Mouse (Mus musculus): ENCODE measurements around the gene Rhof. TPM values are rescaled to one million over a fixed set of nuclear protein-coding genes. Genes with fewer than 3 reads are reported as not detected.
"Not testable (repeated sequence)": the region's sequence is repeated elsewhere in the genome, so short reads cannot be mapped to it uniquely, and the experiment has no call there.

The Rhof gene
- polyA plus RNA-seq, 1 experiment from 2014 or later, result 0.77 TPM

DNA sequence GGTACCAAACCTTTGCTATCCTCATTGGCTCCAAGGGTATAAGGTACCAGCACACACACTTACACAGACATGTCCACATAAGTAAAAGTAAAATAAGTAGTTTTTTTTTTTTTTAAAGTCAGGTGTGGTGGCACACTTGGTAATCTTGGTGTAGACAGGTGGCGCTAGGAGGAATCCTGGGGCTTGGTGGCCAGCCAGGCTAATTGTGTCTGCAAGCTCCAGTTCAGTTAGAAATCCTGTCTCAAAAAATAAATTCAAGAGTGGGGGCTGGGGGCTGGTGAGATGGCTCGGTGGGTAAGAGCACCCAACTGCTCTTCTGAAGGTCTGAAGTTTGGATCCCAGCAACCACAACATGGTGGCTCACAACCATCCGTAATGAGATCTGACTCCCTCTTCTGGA lies 69.4 kb downstream of the Rhof start:
- 89% methylated on average over 2 of the region's 3 CpGs for WGBS (ENCODE audit: missing documents)
- Histone ChIP-seq H3K79me2 (ENCODE audit: inconsistent target) (no peaks in the 10 kb centered on the region), H3K27ac (no peak overlapping the region), H3K4me3 (ENCODE audit: inconsistent target) (no peak overlapping the region), H3K36me3 (ENCODE audit: inconsistent target) (no peaks in the 10 kb centered on the region)

DNA sequence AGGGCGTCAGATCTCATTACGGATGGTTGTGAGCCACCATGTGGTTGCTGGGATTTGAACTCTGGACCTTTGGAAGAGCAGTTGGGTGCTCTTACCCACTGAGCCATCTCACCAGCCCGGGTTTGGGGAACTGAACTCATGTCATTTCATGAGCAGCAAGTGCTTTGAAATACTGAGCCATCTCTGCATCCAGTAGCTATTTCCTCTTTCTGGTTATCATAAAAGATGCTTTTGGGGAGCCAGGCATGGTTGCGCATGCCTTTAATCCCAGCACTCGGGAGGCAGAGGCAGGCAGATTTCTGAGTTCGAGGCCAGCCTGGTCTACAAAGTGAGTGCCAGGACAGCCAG lies 71.1 kb downstream of the Rhof start:
- H3K27ac ChIP-seq; H3K79me2 ChIP-seq (ENCODE audit: inconsistent target); H3K36me3 ChIP-seq (ENCODE audit: inconsistent target); H3K4me3 ChIP-seq (ENCODE audit: inconsistent target): not testable (repeated sequence)
- 22% methylated on average over 3 of the region's 6 CpGs for WGBS (ENCODE audit: missing documents)

DNA sequence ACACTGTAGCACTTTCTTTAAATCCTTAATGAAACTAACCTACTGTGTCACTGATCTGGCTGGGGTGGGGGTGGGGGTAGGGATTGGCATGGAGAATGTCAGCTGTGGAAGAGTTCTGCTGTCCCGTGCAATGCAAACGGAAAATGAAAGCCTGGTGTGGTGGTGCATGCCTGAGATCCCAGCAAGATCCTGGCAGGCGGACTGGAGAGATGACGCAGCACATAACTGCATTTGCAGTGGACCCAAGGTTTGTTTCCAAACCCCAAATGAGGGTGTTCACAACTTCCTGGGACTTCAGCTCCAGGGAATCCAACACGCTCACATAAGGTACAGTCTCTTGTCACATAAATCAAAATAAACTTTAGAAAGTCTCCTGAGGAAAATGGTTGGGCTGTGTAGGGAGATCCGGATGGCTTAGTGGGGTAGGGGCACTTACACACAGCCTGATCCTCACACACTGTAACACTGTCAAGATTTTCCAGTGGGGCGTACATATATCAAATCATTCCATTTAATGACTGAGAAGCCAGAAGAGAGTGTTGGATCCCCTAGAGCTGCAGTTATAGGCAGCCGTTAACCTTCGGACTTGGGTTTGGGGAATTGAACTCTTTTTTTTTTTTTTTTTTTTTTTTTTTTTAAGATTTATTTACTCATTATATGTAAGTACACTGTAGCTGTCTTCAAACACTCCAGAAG lies 71.6 kb downstream of the Rhof start:
- Histone ChIP-seq H3K27ac (no peak overlapping the region), H3K4me3 (ENCODE audit: inconsistent target) (no peak overlapping the region), H3K36me3 (ENCODE audit: inconsistent target) (no peaks in the 10 kb centered on the region), H3K79me2 (ENCODE audit: inconsistent target) (no peaks in the 10 kb centered on the region)
- 91% methylated on average over 7 of the region's 9 CpGs for WGBS (ENCODE audit: missing documents)

DNA sequence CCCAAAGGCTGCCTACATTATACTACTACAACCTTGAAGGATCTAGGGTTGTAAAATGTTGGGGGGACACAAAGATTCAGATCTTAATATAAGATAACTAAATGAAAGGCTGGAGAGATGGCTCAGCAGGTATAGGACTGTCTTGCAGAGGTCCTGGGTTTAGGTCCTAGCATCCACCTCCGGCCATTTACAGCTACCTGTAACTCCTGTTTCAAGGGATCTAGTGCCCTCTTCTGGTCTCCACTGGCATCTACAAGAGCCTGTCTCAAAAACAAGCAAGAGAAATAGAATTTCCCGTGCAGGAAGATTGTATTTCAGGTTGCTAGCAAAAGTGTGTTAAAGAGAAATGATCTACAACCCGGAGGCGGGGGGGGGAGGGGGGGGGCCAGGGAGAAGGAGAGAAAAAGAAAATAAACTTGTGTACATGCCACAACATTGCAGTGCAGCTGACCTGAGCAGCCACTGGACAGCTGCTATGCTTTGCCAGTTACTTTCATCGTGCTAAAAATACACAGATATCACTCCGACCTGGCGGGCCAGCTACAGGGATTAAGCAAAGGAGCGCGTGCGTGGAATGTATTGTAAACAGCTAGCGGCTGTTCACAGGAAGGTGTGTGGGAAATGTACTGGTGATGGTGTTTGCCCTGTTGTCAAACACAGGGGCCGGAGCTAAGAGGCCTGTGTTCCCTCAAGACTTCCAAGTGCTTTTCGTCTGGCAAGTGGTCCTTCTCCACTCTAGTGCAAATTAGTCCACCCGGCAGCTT lies 72.6 kb downstream of the Rhof start:
- no peak overlapping the region for H3K4me3 ChIP-seq (ENCODE audit: inconsistent target)
- no peaks in the 10 kb centered on the region for H3K36me3 ChIP-seq (ENCODE audit: inconsistent target)
- WGBS (ENCODE audit: missing documents), result 54% methylated on average over 14 of the region's 14 CpGs
- no peak overlapping the region for H3K27ac ChIP-seq
- H3K79me2 ChIP-seq (ENCODE audit: inconsistent target), result no peaks in the 10 kb centered on the region

DNA sequence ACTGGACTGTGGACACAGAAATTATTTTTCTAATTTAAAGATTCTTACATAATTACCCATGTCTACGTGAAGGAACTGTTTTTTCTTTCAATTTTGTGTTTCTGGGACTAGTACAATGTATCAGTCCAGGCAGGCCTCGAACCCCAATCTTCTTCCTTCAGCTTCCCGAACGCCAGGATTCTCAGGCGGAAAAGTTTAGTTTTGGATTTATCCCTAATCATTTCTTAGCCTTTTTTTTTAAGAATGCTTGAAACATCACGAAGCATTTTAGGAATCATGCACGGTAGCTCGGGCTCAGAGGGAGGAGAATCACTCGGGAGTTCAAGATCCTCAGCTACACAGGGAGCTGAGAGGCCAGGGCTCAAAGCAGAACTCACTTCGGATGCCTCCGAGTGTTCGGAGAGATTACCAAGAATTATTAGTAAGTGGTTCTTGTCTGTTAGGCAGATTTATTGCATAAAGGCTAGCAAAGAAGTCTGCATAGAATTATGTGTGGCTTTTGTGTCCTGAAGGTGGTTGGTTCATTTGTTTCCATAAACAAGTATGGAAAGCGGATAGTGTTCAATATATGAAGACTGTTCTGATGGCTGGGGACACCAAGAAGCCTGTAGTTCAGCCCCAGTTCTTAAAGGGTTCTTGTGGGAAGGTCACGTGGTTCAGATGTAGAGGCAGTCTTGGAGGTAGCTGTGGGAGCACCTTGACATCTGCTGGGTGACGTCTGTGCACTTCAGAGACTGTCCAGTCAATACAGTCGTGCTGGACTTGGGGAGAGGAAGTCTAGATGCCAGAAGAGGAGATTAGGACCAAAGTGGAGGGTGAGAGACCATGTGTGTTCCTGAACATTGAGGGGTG lies 74.0 kb downstream of the Rhof start:
- Histone ChIP-seq H3K36me3 (ENCODE audit: inconsistent target) (no peaks in the 10 kb centered on the region), H3K79me2 (ENCODE audit: inconsistent target) (no peaks in the 10 kb centered on the region), H3K27ac (peak overlapping the region; percentile 82), H3K4me3 (ENCODE audit: inconsistent target) (peak overlapping the region; percentile 34)
- WGBS (ENCODE audit: missing documents), result 20% methylated on average over 16 of the region's 16 CpGs

DNA sequence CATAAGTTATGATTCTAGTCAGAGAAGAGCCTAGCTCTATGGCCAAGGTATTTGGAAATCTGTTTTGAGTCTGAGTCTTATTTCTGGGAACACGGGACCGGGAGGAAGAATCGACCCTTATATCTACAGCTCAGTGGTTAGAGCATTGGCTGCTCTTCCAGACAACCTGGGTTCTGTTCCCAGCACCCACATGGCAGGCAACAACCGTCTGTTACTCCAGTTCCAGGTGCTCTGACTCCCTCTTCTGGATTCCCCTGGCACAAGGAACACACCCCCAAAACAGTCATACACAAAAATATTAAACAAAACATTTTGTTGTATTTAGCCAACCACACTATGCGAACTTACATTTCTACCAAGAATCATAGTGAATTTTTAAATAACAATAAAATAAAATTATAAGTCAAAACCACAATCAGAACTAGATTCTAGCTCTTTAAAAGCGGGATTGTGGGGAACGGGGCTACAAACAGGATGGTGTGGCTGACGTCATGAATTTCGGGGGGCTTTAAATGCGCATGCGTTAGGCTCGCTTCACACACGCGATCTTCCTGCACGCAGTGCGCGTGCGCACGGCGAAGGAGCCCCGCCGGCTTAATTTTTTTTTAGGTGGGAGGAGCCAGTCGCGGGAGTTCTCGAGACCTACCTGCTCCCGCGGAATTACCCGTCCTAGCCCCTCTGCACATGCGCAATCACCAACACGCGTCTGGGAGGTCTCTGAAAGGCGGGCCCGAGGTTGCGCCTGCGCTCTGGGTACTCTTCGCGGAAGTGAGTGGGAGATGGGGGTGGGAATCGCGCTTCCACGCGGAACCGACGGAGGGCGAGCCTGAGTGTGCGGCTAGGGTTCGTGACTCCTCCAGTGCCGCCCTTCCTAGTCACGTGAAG lies 74.9 kb downstream of the Rhof start:
- Histone ChIP-seq H3K79me2 (ENCODE audit: inconsistent target) (no peaks in the 10 kb centered on the region), H3K4me3 (ENCODE audit: inconsistent target) (peak overlapping the region; percentile 34), H3K36me3 (ENCODE audit: inconsistent target) (no peaks in the 10 kb centered on the region), H3K27ac (peak overlapping the region; percentile 82)
- 9% methylated on average over 42 of the region's 48 CpGs for WGBS (ENCODE audit: missing documents)

Other genes starting within 250 kb of the Rhof start
- 23.6 to 28.0 TPM (median 23.7 TPM) in 3 replicates for gene Kdm2b, start 142.9 kb downstream of the Rhof start, polyA plus RNA-seq (2018)
- 17.7 to 42.0 TPM (median 35.0 TPM) in 3 replicates for gene Orai1, start 117.6 kb downstream of the Rhof start, polyA plus RNA-seq (2018)
- not detected in 3 replicates for gene Morn3, start 85.7 kb downstream of the Rhof start, polyA plus RNA-seq (2018)
- gene Tmem120b, start 64.3 kb downstream of the Rhof start, polyA plus RNA-seq (2018), result 4.5 to 7.4 TPM (median 5.4 TPM) in 3 replicates
- gene Setd1b, start 9.5 kb upstream of the Rhof start, polyA plus RNA-seq (2018), result 8.0 to 13.8 TPM (median 9.3 TPM) in 3 replicates
- gene Psmd9, start 36.7 kb upstream of the Rhof start, polyA plus RNA-seq (2018), result 13.6 to 18.6 TPM (median 16.4 TPM) in 3 replicates
- not detected in 3 replicates for gene Hpd, start 50.0 kb upstream of the Rhof start, polyA plus RNA-seq (2018)
- gene Wdr66, start 119.4 kb upstream of the Rhof start, polyA plus RNA-seq (2018), result 0.11 to 0.16 TPM (median 0.12 TPM) in 3 replicates
- 2.2 to 3.5 TPM (median 2.3 TPM) in 3 replicates for gene Bcl7a, start 211.1 kb upstream of the Rhof start, polyA plus RNA-seq (2018)